Comparison of ENCODE assay signal across 12 mouse cellular contexts in genomic region chr7:15933437-15934359, GRCm38 (mm10). TPM values are rescaled to one million over a fixed set of nuclear protein-coding genes. Genes with fewer than 3 reads are reported as not detected.
DNase-seq lines count a peak whose midpoint lies in the region; ATAC-seq and TF ChIP-seq lines count a peak whose summit lies in the region.
"Had no signal": no experiment of that assay in that cellular context is flagged by ENCODE, and none has a peak within 500 bp of the region (broad histone marks: within the 10 kb centered on the region; RNA-seq: fewer than 3 reads in every experiment).

No protein-coding gene starts in this region.

- no peaks in the 10 kb centered on the region for H3K27me3 ChIP-seq in kidney, adult 2 months (replicated peaks; ENCODE audit: control insufficient read depth, insufficient read depth, low read length)
- no peaks in the 10 kb centered on the region for H3K27me3 ChIP-seq in heart, embryonic 10.5 days (ENCODE audit: insufficient read depth, poor library complexity, severe bottlenecking)
- no peaks in the 10 kb centered on the region for H3K27me3 ChIP-seq in hindbrain, embryonic 10.5 days (ENCODE audit: insufficient read depth, poor library complexity, severe bottlenecking)
- H3K27me3 ChIP-seq: forebrain, embryonic 15.5 days; liver, embryonic 15.5 days; neural tube, embryonic 15.5 days had no signal

- H3K9me3 ChIP-seq in heart, embryonic 10.5 days, result no peaks in the 10 kb centered on the region
- peaks cover 11% of the 10 kb centered on the region for H3K9me3 ChIP-seq in hindbrain, embryonic 10.5 days
- H3K9me3 ChIP-seq: forebrain, embryonic 15.5 days; liver, embryonic 15.5 days; neural tube, embryonic 15.5 days had no signal

- TF ChIP-seq POLR2A in kidney, adult 2 months (IDR thresholded peaks at IDR 0.05; ENCODE audit: low read depth, low read length), result no peak

- ATAC-seq in common myeloid progenitor, adult 5-6 weeks (replicated peaks; ENCODE audit: low read depth, poor library complexity, severe bottlenecking), result 0 out of 2 replicates have a peak, but pooled peaks have one; percentile 10
- no peak for ATAC-seq in inflammation-experienced regulatory T-cells, adult 6 months
- ATAC-seq: forebrain, embryonic 15.5 days had no signal

- TF ChIP-seq CTCF in kidney, adult 2 months (conservative IDR thresholded peaks at IDR 0.05; ENCODE audit: insufficient read depth, insufficient read length, low read depth, low read length), result no peak

- no peak overlapping the region for H3K4me3 ChIP-seq in kidney, adult 2 months (ENCODE audit: insufficient read depth, low read depth, low read length)
- no peak overlapping the region for H3K4me3 ChIP-seq in heart, embryonic 10.5 days
- no peak overlapping the region for H3K4me3 ChIP-seq in hindbrain, embryonic 10.5 days
- H3K4me3 ChIP-seq: forebrain, embryonic 15.5 days; liver, embryonic 15.5 days; neural tube, embryonic 15.5 days had no signal

- intact Hi-C loops in left cerebral cortex, postnatal 36 days (cut with DNase I), result no loop called here

- peak overlapping the region; percentile 8 for H3K27ac ChIP-seq in kidney, adult 2 months (ENCODE audit: insufficient read depth, low read depth, low read length)
- H3K27ac ChIP-seq in heart, embryonic 10.5 days, result 0 out of 2 replicates have a peak overlapping the region, but pooled peaks have one; percentile 4
- no peak overlapping the region for H3K27ac ChIP-seq in hindbrain, embryonic 10.5 days
- H3K27ac ChIP-seq: forebrain, embryonic 15.5 days; liver, embryonic 15.5 days; neural tube, embryonic 15.5 days had no signal

- 24% methylated on average over 16 of the region's 16 CpGs for whole genome bisulfite sequencing in kidney, adult 2 months
- WGBS in heart, embryonic 10.5 days, result 50% methylated on average over 16 of the region's 16 CpGs
- WGBS in hindbrain, embryonic 10.5 days, result 66% methylated on average over 16 of the region's 16 CpGs

- peak; percentile 45 for DNase-seq in kidney, adult 2 months
- DNase-seq in kidney, adult 18-20 months, result no peak
- no peak for DNase-seq in heart, embryonic 10.5 days (ENCODE audit: low spot score)
- DNase-seq in left cerebral cortex, postnatal 36 days (ENCODE audit: low spot score in 2 of 2), result peak; percentile 63
- no peak for DNase-seq in ovary, postnatal 10 days (ENCODE audit: low spot score)
- DNase-seq in hindbrain, embryonic 10.5 days (ENCODE audit: low spot score), result no peak
- DNase-seq: thymus, postnatal 25 days had no signal

- H3K4me1 ChIP-seq in kidney, adult 2 months (ENCODE audit: control insufficient read depth, insufficient read depth, low read length), result no peaks in the 10 kb centered on the region
- H3K4me1 ChIP-seq in heart, embryonic 10.5 days, result peaks cover 5% of the 10 kb centered on the region; the same call in 1 of the 2 replicates
- H3K4me1 ChIP-seq in hindbrain, embryonic 10.5 days (replicated peaks), result no peaks in the 10 kb centered on the region
- H3K4me1 ChIP-seq: forebrain, embryonic 15.5 days; neural tube, embryonic 15.5 days had no signal

- no peaks in the 10 kb centered on the region; the same call in 1 of the 2 replicates for H3K36me3 ChIP-seq in kidney, adult 2 months (ENCODE audit: control insufficient read depth, insufficient read depth, low read length)
- H3K36me3 ChIP-seq in heart, embryonic 10.5 days, result peaks cover 37% of the 10 kb centered on the region
- peaks cover 40% of the 10 kb centered on the region for H3K36me3 ChIP-seq in hindbrain, embryonic 10.5 days

RNA-seq across cellular contexts. Expression of gene Selenow, which starts 11.5 kb away (rescaled TPM):
- 236 and 288 TPM in 2 replicates for polyA plus RNA-seq in kidney, adult 2 months (2012; rRNA removed)
- 42.3 and 56.5 TPM in 2 replicates for total RNA-seq in common myeloid progenitor, adult 5-6 weeks (2017)
- 750 and 752 TPM in 2 replicates for polyA plus RNA-seq in heart, embryonic 10.5 days (2016; fragmentation: Nextera tagmentation; extraction: Ambion mirVana)
- 1,000 to 10,000 TPM; 1,151 to 1,335 TPM for total RNA-seq in left cerebral cortex, postnatal 36 days (2021)
- 902 and 1,086 TPM in 2 replicates for polyA plus RNA-seq in hindbrain, embryonic 10.5 days (2016; fragmentation: Nextera tagmentation; extraction: Ambion mirVana)
- 100 to 1,000 TPM; 681 to 943 (median 889) TPM for polyA plus RNA-seq in inflammation-experienced regulatory T-cells, adult 6 months (2017; shearing (Covaris generic))

RNA-seq across cellular contexts. Expression of gene Nop53, which starts 12.2 kb away (rescaled TPM):
- 87.9 and 88.9 TPM in 2 replicates for polyA plus RNA-seq in kidney, adult 2 months (2012; rRNA removed)
- 458 and 478 TPM in 2 replicates for total RNA-seq in common myeloid progenitor, adult 5-6 weeks (2017)
- polyA plus RNA-seq in heart, embryonic 10.5 days (2016; fragmentation: Nextera tagmentation; extraction: Ambion mirVana), result 136 and 152 TPM in 2 replicates
- 100 to 1,000 TPM; 113 to 130 TPM for total RNA-seq in left cerebral cortex, postnatal 36 days (2021)
- polyA plus RNA-seq in hindbrain, embryonic 10.5 days (2016; fragmentation: Nextera tagmentation; extraction: Ambion mirVana), result 170 and 182 TPM in 2 replicates
- polyA plus RNA-seq in inflammation-experienced regulatory T-cells, adult 6 months (2017; shearing (Covaris generic)), result 100 to 1,000 TPM; 272 to 320 (median 288) TPM

RNA-seq across cellular contexts. Expression of gene Ehd2, which starts 33.7 kb away (rescaled TPM):
- 30.2 and 33.7 TPM in 2 replicates for polyA plus RNA-seq in kidney, adult 2 months (2012; rRNA removed)
- total RNA-seq in common myeloid progenitor, adult 5-6 weeks (2017), result 1.0 and 1.9 TPM in 2 replicates
- 22.1 and 26.2 TPM in 2 replicates for polyA plus RNA-seq in heart, embryonic 10.5 days (2016; fragmentation: Nextera tagmentation; extraction: Ambion mirVana)
- total RNA-seq in left cerebral cortex, postnatal 36 days (2021), result 1 to 10 TPM; 3.5 to 6.8 TPM
- polyA plus RNA-seq in hindbrain, embryonic 10.5 days (2016; fragmentation: Nextera tagmentation; extraction: Ambion mirVana), result 12.1 and 12.5 TPM in 2 replicates
- polyA plus RNA-seq in inflammation-experienced regulatory T-cells, adult 6 months (2017; shearing (Covaris generic)), result under 1 TPM in 2 of 3 experiments, not detected in 1; 0.19 to 0.34 TPM

RNA-seq across cellular contexts. Expression of gene Crxos, which starts 51.3 kb away (rescaled TPM):
- polyA plus RNA-seq in kidney, adult 2 months (2012; rRNA removed), result not detected in 2 replicates
- total RNA-seq in common myeloid progenitor, adult 5-6 weeks (2017), result not detected in 2 replicates
- not detected in 2 replicates for polyA plus RNA-seq in heart, embryonic 10.5 days (2016; fragmentation: Nextera tagmentation; extraction: Ambion mirVana)
- total RNA-seq in left cerebral cortex, postnatal 36 days (2021), result under 1 TPM in 1 of 2 experiments, not detected in 1; 0.27 TPM
- polyA plus RNA-seq in hindbrain, embryonic 10.5 days (2016; fragmentation: Nextera tagmentation; extraction: Ambion mirVana), result not detected in 2 replicates
- not detected for polyA plus RNA-seq in inflammation-experienced regulatory T-cells, adult 6 months (2017; shearing (Covaris generic))
- polyA plus RNA-seq: liver, embryonic 15.5 days; neural tube, embryonic 15.5 days had no signal

RNA-seq across cellular contexts. Expression of gene Crx, which starts 53.9 kb away (rescaled TPM):
- not detected in 2 replicates for polyA plus RNA-seq in kidney, adult 2 months (2012; rRNA removed)
- total RNA-seq in common myeloid progenitor, adult 5-6 weeks (2017), result not detected in 2 replicates
- polyA plus RNA-seq in heart, embryonic 10.5 days (2016; fragmentation: Nextera tagmentation; extraction: Ambion mirVana), result not detected in 2 replicates
- total RNA-seq in left cerebral cortex, postnatal 36 days (2021), result not detected
- not detected in 2 replicates for polyA plus RNA-seq in hindbrain, embryonic 10.5 days (2016; fragmentation: Nextera tagmentation; extraction: Ambion mirVana)
- not detected for polyA plus RNA-seq in inflammation-experienced regulatory T-cells, adult 6 months (2017; shearing (Covaris generic))
- polyA plus RNA-seq: liver, embryonic 15.5 days; neural tube, embryonic 15.5 days had no signal

Comparison
In these comparisons a context has a peak if more than half of its experiments do, and no peak if none do; other contexts are left out.
1. DNase-seq: peak in kidney, adult 2 months (single experiment) and left cerebral cortex, postnatal 36 days (2 of 2); none in kidney, adult 18-20 months (single experiment), heart, embryonic 10.5 days (single experiment), ovary, postnatal 10 days (single experiment) and hindbrain, embryonic 10.5 days (single experiment).